Mouse (Mus musculus): ENCODE results near the gene 1700016K19Rik.

1700016K19Rik gene

DNA sequence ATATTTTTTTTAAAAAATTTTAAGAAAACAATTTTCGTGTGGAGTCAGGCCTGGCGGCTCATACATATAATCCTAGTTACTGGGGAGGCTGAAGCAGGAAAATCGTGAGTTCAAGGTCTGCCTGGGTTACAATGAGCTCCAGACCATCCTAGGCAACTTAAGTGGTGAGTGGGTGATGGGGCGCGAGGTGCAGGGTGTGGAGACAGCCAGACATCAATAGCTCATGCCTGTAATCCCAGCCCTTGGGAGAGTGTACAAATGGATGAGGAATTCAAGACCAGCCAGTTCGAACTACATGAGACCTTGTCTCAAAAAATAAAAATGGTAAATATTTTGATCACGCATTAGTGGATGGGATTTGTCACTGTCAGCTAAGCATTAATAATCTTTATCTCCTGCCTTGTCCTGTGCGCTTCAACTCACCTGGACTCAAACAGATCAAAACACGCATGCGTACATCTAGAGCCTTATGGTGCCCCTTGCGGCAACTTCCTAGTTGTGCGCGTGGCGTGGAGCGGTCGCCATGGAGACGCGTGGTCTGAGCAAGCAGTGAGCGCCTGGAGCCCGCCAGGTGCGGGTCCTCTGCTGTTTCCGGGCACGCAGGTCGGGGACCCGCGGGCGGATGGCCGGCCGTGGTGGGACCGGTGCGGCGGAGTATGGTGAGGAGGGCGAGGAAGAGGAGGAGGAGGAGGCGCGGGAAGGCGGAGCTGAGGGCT lies at the start of gene 1700016K19Rik:
Gene 1700016K19Rik (plus strand): TSS at position 473 of the 716 bp plus-strand sequence.
- DNase-seq, result peak; percentile 93

DNA sequence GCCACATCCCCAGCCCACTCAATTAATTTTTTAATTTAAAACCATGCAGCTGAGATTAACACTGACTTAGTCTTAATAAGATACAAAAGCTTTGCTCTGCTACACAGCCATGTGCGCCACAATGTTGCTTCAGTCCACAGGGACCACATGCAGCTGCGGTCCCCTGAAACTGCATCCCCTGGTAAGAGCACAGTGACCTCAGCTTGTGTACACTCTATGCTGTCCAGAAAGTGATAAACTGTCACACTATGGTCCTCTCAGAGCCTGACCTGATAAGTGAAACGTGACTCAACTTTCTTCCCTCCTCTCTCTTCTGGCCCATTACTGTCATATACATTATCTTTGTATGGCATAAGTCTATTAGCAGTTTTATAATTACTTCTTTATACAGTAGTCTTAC lies 49.3 kb upstream of the 1700016K19Rik start:
- DNase-seq, result no peak

DNA sequence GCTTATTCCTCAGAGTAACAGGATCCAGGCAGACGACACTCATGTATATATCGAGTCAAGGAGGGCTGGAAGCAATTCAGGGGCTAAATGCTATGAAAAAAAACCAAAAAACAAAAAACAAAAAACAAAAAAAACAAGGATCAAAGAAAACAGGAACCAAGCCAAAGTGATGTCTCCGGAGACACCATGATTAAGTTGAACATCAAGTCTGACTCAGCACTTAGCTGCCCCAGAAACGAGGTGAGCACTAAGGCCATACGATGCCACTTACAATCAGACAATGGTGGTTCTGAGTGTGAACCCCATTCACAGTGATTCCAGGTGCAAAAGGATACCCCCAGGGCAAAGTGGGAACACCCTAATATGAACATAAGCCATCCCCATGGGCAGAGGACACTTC lies 47.8 kb upstream of the 1700016K19Rik start:
- DNase-seq, result no peak

DNA sequence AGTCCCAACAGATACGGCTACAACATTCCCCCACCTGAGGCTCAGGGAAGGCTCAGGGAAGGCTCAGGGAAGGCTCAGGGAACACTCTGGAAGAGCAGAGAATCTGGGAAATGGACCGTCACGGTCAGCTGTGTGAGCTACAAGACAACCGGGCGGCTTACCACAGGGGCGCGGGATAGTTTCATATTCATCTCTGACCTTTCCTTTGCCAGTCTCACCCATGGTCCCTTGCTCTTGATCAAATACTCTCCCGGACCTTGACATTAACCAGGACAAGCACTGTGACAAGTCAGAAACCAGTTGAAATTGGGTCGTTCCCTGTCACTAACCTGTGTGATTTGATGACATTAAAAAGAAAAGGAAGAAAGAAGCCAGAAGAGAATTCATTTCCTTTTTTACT lies 44.8 kb upstream of the 1700016K19Rik start:
- DNase-seq, result no peak

DNA sequence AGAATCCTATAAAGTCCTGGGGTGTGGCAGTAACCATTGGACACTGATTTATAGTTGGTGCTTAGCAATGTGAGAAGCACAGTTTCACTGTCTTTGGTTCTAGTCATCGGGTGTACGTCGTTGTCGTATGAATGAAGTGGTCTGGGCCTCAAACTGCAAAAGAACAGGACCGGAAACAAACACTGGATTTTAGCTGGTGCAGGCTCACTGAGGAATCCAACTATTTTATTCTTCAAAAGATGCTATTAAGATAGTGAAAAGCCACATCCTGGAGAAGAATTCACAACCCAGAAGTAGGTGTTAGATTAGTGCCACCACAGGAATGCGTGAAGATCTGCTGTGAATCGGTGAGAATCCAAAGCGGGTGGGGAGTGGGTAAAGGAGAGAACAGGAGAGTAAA lies 43.1 kb upstream of the 1700016K19Rik start:
- DNase-seq, result no peak

DNA sequence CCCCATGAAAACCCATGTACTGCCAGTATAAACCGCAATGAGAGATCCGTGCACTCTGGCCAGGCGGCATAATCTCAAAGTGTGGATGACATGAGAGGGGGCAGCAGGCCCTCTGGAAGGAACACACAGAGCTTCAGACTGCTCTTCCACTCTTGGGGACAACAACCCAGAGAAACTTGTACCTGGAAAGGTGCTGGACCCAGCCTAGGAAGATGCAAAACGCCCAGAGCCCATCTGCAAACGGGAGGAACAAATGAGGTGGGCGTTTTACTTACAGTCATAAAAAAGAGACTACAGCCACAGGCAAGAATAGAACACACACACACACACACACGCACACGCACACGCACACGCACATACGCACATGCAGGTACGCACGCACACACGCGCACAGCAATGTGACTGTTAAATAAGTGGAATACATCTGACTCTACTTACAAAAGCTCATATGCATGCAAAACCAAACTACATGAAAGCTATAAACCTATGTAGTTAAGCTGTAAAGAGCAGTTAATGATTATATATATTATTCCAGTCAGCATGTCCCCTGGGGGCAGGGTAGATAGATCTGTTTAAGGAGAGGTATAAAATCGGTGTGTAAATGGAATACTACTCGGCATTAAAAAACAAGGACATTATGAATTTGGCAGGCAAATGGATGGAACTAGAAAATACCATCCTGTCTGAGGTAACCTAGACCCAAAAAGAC lies 42.4 kb upstream of the 1700016K19Rik start:
- no peak for DNase-seq

DNA sequence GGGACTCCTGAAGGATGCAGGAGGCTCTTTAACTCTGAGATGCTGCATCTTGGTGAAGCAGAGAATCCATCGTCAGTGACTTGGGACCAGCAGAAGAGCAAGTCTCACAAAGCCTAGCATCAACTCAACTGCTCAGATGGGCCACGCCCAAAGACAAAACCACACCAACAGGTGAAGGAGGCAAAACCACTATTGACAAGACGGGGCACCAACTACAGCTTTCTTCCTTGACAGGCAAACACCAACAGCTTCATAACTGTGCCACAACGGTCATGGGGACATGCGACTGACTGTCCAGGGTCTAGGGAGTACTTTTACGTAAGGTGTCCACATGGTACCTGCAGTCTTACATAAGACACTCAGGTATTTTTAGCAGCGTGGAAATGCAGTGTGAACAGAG lies 37.9 kb upstream of the 1700016K19Rik start:
- DNase-seq, result peak; percentile 26

DNA sequence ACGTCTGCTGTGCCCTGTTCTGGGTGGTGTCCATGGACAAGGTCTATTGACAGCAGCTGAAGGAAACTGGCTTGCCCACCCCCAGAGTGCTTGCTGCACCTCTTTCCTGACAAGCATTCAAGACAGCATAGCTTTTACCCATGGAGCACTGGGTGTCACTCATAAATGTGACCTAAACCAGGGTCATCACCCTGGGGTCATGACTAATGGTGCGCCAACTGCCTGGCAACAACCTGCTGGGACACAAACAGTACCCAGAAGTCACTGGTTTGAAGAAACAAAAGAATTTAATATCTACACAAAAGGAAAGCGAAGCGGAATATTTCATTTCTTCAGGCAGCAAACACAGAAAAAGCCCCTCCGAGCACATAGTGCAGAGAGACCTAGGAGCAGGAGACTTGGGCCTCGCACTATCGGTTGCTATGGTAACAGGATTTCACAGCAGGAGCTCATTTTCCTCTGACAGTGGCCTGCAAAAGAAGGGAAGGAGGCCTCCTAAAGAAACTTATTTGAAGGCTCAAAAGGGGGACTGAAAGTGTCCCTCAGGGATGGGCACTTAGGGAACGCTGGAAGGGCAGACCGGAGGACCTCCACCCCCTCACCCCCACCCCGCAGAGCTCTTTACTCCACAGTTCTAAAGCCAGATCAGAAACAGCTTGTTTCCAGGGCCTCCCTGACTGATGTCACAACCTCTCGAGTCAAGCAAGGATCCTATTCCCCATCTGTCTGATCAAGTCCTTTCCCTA lies 35.8 kb upstream of the 1700016K19Rik start:
- DNase-seq, result no peak

DNA sequence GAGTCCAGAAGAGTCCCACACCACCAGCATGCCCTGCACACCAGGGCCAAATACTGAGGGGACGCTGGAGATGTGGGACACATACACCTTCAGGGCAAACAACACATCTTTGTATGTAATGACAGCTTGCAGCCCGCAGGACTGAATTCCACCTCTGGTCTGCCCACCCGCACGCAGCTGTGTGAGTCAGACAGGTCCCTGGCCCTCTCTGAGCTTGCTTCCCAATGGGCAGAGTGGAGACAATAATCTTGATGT lies 35.3 kb upstream of the 1700016K19Rik start:
- DNase-seq, result no peak

DNA sequence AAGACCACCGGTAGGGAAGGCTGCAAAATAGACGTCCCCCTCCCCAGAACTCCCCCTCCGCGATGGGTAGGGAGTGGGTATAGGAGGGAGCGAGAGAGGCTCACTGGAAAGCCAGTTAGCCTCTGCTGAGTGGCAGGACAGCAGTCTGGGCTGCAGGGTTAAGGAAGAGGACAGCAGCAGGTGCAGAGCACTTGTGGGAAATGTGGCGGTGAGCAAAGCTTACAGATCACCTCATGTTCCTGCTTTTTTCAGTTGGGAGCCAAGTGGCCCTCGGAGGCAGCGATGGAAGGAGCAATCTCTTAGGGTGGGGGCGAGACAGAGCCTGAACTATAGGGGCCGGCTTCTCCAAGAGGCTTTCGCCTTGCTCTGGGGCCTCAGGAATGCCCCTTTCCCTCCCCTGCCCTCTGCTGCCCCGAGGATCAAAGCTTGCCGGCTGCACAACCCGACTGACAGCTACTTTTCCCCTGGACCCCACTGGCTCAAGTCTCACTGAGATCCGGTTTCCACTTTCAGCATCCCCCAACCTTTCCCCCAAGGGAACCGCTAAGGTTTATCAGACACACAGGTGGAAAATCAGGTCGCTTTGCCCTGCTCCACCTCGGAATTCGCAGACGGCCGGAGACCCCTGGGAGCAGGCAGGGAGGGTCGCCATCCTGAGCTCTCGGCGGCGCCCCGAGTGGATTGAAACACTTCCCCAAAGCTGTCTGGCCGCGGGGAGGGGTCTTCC lies 33.9 kb upstream of the 1700016K19Rik start:
- no peak for DNase-seq

DNA sequence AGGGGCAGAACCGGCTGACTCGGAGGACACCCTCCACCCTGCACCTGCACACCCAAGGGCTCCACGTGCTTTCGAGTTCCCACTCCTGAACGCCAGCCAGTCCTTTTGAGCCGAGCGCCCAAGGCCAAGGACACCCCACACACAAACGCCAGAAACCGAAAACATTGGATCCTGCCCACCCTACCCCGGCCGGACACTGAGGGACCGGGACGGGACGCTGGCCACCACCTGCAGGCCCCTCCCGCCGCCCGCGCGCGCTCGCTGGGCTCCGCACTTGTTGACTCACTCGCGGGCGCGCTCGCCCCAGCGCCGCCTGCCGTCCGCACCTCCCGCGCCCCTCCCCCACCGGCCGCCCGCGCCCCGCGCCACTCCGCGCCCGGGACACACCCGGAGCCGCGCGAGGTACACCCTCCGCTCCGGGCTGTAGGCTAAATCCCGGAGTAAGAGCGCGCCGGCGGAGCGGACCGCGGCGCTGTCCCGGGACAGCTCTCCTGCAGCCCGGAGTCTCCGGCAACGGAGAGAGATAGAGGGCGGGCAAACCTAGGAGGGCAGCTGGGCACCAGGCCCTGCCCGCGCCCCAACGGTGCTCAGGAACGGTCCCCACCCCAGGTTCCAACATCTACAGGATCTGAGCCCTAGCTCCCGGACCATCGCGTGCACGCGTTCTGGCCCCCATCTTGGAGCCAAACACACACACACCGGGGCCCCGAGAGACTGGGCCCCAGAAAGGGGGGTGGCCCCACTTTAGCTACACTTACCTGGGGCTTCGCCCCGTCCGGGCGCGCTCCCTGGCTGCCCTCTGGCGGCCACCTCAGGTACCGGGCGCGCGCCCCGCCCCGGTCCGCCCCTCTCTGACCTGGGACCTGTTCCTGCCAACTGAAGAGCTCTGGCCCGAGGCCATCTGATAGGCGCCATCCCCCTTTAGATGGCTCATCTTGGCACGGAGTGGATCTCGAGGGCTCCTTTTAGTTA lies 33.0 kb upstream of the 1700016K19Rik start:
- DNase-seq, result peak; percentile 90

DNA sequence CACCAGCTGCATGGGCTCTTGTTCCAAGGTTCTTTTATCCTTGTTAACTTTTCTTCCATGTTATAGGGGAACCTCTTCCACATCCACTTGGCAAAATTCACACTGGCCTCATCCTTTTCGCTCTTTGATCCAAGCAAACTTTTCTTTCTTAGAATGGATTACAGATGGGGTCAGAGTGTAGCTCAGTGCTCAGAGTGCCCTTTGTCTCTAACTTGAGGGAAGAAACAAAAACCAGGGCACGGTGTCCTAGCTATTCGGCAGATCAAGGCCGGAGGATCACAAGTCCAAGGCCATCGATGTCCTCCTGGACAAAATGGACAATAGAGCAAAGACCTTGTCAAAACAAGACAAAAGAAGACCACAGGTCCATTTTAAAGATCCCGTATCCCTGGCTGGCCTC lies 31.0 kb upstream of the 1700016K19Rik start:
- no peak for DNase-seq

DNA sequence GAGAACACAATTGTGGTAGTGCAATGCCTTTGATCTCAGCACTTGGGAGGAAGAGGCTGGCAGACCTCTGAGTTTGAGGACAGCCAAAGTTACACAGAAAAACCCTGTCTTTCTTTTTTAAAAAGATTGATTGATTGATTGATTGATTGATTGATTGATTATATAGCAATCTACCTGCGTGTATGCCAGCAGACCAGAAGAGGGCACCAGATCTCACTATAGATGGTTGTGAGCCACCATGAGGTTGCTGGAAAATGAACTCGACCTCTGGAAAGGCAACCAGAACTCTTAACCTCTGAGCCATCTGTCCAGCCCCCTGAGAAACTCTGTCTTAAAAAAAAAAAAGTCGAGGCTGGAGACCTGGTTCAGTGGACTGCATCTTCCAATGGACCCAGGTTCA lies 29.1 kb upstream of the 1700016K19Rik start:
- no peak for DNase-seq

DNA sequence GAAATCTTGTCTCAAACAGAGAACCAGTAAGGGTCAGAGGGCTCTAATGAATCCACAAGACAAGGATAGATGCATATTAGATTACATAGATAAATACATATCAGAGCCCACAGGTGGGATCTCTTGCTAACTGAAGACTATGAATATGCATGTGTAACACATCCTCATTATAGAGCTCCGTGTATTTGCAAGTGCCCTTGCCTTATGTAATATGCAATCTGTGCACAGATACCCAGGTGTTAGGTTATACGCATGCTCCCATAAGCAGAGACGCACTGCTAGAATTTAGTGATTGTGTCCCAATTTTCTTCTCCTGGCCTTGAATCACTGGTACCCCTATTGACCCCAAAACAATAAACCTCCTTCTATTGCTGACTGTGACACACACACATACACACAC lies 27.5 kb upstream of the 1700016K19Rik start:
- no peak for DNase-seq

DNA sequence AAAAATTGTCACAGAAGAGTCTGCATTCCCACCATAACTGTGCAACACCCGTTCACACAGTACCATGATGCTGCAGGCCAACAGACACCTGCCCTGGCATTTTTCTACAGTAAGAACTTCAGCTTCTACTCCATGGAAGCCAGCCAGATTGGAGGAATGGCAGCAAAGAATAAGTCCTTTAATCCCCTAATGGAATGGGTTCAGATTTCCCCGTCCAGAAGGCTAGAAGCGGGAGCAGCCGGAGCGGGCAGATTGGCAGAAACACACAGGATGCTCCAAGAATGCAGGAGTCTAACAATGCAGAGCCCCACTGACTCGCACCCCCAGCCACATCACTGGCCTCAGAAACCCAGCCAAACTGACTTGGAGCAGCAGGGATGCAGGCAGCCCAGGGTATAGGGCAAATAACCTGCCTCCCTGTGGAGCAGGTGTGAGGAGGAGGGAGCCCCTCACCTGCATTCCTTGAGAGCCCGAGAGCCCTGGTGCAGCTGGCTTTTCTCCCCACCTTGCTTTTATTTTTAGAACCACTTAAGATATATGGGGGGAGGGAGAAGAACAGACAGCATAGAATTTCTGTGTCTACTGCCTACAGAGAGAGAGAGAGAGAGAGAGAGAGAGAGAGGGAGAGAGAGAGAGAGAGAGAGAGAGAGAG lies 26.7 kb upstream of the 1700016K19Rik start:
- no peak for DNase-seq

DNA sequence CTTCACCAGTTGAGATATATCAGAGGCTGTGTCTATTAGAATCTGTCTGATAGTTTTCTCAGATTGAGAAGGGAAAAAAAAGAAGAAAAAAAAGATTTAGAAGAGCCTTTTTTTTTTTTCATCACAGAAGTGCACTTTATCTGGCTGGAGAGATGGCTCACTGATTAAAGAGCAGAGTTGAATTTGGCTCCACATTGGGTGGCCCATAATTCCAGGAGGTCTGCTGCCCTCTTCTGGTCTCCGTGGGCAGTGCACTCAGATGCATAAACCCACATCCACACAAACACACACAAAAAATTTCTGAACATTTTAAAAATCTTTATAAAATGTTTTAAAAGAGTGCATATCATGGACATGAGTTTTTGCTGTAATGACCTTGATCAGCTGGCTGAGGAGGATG lies 25.7 kb upstream of the 1700016K19Rik start:
- DNase-seq, result peak; percentile 24

DNA sequence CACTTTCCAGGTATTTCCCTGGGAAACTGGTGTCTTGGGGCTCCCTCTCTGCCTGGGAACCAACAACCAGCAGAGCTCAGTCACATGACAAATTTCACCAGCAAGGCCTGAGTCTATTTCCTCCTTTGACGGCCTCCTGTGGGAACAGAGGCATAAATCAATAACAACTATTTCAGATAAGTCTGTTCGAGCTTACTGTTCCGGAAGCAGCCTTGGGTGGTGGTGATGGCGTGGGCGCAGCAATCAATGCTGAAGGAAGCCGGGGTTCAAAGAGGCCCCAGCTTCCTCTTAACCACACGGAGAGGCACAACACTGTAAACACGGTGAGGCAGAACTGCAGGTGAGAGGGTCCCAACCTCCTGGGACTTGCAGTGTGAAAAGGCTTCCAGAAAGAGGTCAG lies 23.0 kb upstream of the 1700016K19Rik start:
- peak; percentile 67 for DNase-seq

DNA sequence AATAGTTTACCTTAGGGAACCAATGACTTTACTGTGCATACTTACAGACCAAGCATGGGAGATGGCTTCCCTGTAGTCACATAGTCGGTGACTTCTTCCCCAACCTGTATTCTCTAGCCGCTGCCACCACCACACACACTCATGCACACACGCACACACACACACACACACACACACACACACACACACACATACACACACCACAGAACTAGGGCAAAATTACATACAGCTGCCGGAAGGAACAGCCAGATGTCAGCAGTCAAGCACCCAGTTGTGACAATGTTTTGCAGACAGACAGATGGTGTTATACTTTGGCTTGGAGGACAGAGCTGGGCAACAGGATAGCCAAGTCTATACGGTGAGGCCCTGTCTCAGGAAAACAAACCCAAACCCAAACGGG lies 21.7 kb upstream of the 1700016K19Rik start:
- no peak for DNase-seq

DNA sequence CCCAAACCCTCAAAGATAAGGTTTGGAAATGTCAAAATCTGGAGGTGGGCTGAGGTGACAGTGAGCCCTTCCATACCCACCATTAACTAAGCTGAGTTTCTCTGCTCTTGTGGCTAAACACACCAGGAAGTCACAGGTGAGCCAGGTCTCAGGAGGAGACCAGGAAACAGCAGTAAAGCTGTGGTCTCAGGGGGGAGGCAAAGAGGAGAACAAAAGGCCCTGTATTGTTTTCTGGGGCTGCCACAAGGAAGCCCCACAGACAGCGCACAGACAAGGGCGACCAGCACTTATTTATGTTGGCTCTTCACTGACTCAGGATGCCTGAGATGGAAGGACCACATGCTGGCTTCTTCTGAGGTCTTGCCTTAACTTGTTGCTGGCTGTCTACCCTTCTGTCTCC lies 19.3 kb upstream of the 1700016K19Rik start:
- DNase-seq, result no peak

DNA sequence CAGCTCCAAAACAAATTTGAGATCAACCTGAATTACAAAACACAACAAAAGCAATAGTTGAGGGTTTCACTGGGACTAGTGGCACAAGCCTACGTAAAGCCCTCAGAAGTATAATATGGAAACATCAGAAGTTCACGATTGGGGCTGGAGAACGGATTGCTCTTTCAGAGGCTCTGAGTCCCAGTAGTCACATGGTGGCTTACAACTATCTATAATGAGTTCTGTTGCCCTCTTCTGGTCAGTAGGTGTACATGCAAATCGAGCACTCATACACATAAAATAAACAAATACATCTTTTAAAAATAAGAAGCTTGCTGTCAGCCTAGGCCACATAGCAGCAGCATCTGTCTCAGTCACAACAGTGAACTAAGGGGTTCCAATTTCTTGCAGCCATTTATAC lies 16.5 kb upstream of the 1700016K19Rik start:
- no peak for DNase-seq

DNA sequence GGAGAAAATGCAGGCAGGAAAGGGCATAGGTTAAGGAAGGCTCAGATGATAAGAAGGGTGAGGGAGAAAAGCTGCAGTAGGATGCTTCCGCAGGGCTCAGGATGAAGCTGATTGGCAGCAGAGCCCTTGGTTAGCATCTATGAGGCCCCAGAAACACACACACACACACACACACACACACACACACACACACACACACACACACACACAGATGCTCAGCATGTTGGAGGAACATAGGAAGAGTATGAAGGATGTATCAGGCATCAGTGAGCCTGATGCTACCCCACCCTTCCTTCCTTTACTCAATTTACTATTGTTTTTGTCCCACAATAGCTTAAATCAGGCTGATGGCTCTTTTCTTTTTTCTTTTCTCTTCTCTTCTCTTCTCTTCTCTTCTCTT lies 15.1 kb upstream of the 1700016K19Rik start:
- DNase-seq, result no peak

DNA sequence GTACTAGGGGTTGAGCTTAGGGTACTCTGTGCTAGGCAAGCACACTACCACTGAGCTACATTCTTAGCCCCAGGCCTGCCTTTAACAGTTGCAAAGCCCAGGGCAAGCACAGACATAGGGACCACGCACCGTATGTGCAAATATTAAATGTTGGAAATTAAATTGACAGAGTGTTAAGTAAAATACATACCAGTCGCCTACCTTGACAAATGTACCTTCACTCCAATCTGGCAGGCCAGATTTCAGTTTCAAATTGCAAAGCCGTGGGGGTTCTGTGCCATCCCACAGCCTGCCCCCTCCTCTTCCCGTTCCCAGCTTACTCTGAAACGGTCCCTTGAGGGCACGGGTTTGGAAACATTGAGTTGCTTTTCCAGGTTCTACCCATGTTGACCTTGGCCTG lies 13.8 kb upstream of the 1700016K19Rik start:
- no peak for DNase-seq

All from lung, postnatal 36 days (tissue).